Mouse (Mus musculus) intestine, embryonic 14.5 days (tissue): ENCODE measurements around the gene Naa40. TPM values are rescaled to one million over a fixed set of nuclear protein-coding genes. Genes with fewer than 3 reads are reported as not detected.

ENCODE experiments used
- ATAC-seq: fragments of 200-750 bp; cut with Nextera tagmentation; replicated peaks from 2 replicates; pipeline ENCODE4 v1.8.0; 2017; ENCODE audit warnings: low read depth, moderate number of reproducible peaks, moderate TSS enrichment, moderate library complexity; ENCODE audit not compliant: low FRiP score, low TSS enrichment
- DNase-seq: peaks from one replicate; pipeline ENCODE4 v3.0.0-alpha.2; 2018; ENCODE audit warnings: low spot score
- H3K27ac ChIP-seq: fragments of 300-500 bp; sonication (generic); 2 replicates; pipeline ENCODE4 v1.5.1; 2014; ENCODE audit warnings: low read depth, mild to moderate bottlenecking, control low read depth
- H3K27me3 ChIP-seq: fragments of 300-500 bp; sonication (generic); replicated peaks from 2 replicates; pipeline ENCODE4 v1.6.1; 2014; ENCODE audit warnings: low read length, control low read depth; ENCODE audit not compliant: control insufficient read depth, insufficient read depth
- H3K36me3 ChIP-seq: fragments of 300-500 bp; sonication (generic); 2 replicates; pipeline ENCODE4 v1.6.1; 2014; ENCODE audit warnings: low read length, control low read depth; ENCODE audit not compliant: control insufficient read depth, insufficient read depth
- H3K4me1 ChIP-seq: fragments of 300-500 bp; sonication (generic); replicated peaks from 2 replicates; pipeline ENCODE4 v1.6.1; 2014; ENCODE audit warnings: low read length, control low read depth, mixed read lengths; ENCODE audit not compliant: control insufficient read depth, insufficient read depth
- H3K4me2 ChIP-seq: fragments of 300-500 bp; sonication (generic); 2 replicates; pipeline ENCODE4 v1.6.1; 2014; ENCODE audit warnings: low read length
- H3K4me3 ChIP-seq: fragments of 300-500 bp; sonication (generic); 2 replicates; pipeline ENCODE4 v1.5.1; 2014; ENCODE audit warnings: low read depth, low read length, control low read depth, mixed read lengths
- H3K9ac ChIP-seq: fragments of 300-500 bp; sonication (generic); 2 replicates; pipeline ENCODE4 v1.6.1; 2014; ENCODE audit warnings: mild to moderate bottlenecking, low read length
- H3K9me3 ChIP-seq: fragments of 300-500 bp; sonication (generic); 2 replicates; pipeline ENCODE4 v1.6.1; 2016; ENCODE audit warnings: low read length, control low read depth; ENCODE audit not compliant: control insufficient read depth
- WGBS: fragments of 180-500 bp; shearing (Covaris S2); extraction: QIAGEN DNeasy Blood & Tissue Kit; methylation state at CpG from one replicate; pipeline ENCODE4 v1.1.7; 2014; 5-methylcytosine and 5-hydroxymethylcytosine counted together
- polyA plus RNA-seq: library from polyadenylated mRNA; unstranded; fragments of >200 nt; fragmentation: Nextera tagmentation; extraction: Ambion mirVana; gene quantifications from 2 replicates; pipeline ENCODE4 v1.2.1, GENCODE M21; 2014

The Naa40 gene
- polyA plus RNA-seq, 1 experiment from 2014 or later, result 67.4 TPM

DNA sequence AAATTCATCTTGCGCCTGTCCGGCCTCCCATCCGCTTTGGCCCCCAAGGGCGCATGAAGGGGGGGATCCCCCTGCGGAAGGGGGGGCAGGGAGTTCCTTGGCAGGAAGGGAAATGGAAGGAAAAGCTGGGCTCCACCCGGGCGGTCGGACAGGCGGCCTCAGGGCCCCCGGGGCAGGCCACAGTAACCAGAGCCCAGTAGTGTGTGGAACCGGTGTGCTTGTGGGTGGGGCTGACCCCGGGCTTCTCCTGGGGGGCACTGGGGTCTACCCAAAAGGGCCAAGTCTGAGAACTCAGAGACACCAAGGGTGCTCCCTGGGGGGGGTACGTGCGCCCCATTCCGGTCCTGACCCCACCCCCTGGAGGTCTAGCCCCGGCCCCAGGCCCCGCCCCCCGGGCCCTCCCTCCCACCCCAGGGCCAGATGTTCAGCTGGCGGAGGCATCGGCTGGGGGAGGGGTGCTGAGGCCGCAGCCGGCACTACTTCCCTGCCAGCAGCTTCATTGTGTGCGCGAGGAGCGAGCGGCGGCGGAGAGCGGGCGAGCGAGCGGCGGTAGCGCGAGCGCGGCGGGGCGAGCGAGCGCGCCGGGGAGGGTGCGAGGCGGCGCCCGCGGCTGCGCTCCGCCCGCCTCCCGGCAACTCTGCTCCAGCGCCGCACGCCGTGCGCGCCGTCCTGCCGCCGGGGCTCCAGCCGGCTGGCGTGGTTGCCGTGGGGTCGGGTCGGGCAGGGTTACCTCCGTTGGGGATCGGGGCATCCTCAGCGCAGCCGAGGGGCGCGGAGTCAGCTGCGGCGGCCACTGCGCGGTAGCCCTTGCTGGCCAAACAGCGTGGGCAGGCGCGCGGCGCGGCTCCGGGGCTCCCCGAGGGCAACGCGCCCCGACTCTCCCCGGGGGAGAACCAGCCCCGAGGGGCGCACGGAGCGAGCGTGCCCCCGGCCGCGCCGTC lies 27.1 kb upstream of the Naa40 start:
- H3K9ac ChIP-seq, result peak overlapping the region; percentile 84
- ATAC-seq (peak; percentile 65), DNase-seq (peak; percentile 92)
- peaks cover 49% of the 10 kb centered on the region for H3K4me1 ChIP-seq
- peak overlapping the region; percentile 82 for H3K4me3 ChIP-seq
- no peaks in the 10 kb centered on the region for H3K9me3 ChIP-seq
- H3K27ac ChIP-seq, result peak overlapping the region; percentile 86
- H3K36me3 ChIP-seq, result peaks cover 21% of the 10 kb centered on the region
- H3K4me2 ChIP-seq, result peak overlapping the region; percentile 85
- under 1% methylated on average over 79 of the region's 97 CpGs for WGBS
- no peaks in the 10 kb centered on the region for H3K27me3 ChIP-seq

DNA sequence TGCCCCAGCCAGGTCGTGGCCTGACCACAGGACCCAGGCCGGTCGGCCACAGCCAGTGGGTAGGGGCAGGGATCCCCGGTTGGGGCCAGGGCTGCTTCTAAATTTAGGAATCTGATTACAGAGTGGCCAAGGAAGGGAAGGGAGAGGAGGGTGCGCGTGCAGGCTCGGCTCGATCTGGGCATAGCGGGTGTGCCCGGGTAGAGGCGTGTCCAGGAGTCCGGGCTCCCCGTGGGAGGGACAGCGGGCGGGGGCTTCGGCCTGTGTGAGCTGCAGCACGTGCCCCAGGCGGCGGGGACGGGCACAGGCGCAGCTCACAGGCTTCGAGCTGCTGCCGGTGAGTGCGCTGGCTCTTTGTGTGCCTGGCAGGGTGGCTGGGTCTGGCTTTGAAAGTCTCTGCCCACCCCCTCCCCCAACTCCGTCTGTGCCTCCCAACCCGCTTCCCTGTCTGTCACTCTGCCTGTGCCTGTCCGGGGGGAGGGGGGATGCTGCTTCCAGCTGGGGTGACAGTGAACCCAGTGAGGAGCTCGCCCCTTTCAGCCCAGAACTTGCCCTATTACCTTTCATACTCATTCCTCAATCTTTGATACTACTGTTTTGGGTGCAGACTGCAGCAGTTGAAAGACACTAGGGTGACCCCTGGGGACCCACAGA lies 26.2 kb upstream of the Naa40 start, which contains the start of gene Rcor2:
Gene Rcor2, plus strand, starts transcription at position 235 of the 651 bp plus-strand sequence.
- DNase-seq (peak; percentile 82), ATAC-seq (peak; percentile 30)
- H3K4me1 ChIP-seq, result peaks cover 49% of the 10 kb centered on the region

DNA sequence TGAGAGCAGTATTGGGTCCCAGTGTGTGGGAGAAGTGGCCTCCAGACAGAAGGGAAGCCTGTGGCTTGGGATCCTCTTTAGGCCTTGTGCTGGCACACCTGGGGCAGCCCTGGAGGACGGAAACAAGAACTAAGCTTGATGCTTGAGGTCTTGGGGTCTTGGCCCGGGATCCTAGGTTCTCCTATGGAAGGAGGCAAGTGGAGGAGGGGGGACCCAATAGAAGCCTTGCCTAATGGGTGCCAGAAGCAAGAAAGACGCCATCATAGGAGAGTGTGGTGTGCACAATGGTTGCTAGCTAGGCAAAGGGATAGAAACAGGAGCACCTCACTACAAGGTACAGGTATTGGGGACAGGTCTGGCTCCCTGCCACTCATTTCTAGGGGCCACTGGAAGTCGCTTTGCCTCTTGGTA lies 25.4 kb upstream of the Naa40 start:
- peaks cover 49% of the 10 kb centered on the region for H3K4me1 ChIP-seq

More for the DNA sequence above, 26.2 kb upstream of the Naa40 start, which contains the start of gene Rcor2:
- Histone ChIP-seq H3K9ac (peak within 1 kb of the TSS; percentile 84), H3K27ac (peak within 1 kb of the TSS; percentile 86), H3K4me2 (peak within 1 kb of the TSS; percentile 85), H3K36me3 (peaks cover 13% of the 10 kb centered on the region), H3K27me3 (no peaks in the 10 kb centered on the region), H3K9me3 (no peaks in the 10 kb centered on the region), H3K4me3 (peak within 1 kb of the TSS; percentile 82)
- 4% methylated on average over 28 of the region's 28 CpGs for WGBS

DNA sequence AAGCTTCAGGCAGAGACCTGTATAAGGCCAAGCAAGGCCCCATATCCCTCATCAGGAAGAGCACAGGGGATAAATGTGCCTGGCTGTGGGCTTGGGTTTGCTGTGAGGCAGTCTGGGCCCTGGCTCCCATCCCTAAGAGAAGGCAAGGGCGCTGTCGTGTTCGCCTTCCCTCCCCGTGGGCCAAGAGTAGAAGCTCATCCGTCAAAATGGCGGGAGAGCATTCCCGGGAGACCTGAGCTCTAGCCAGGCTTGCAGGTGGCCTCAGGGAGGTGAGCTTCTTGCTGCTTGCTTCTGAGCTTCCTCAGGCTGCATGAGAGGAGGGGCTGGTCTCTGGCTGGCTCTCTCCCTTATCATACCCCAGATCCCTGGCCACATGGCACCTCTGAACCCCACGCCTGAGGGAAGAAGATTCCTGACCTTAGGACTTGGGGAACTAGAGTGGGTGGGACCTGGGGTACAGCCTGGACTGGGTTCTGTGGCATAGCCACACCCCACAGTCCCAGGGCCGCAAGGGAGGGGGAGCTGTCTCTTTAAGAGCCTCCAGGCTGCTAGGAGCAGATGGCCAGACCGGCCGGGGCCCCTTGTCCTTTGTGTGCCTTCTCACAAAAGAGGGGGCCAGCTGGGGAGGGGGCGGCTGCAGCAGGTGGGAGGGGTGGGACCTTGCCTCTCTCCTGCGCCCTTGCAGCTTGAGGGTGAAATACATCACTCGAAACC lies 24.7 kb upstream of the Naa40 start:
- Histone ChIP-seq H3K9ac (peak overlapping the region; percentile 20; the same call in 1 of the 2 replicates), H3K4me2 (peak overlapping the region; percentile 35), H3K27ac (peak overlapping the region; percentile 86), H3K4me3 (no peak overlapping the region), H3K9me3 (no peaks in the 10 kb centered on the region), H3K4me1 (peaks cover 49% of the 10 kb centered on the region), H3K36me3 (no peaks in the 10 kb centered on the region; the same call in 1 of the 2 replicates), H3K27me3 (no peaks in the 10 kb centered on the region)
- 19% methylated on average over 14 of the region's 14 CpGs for WGBS
- ATAC-seq (peak; percentile 14; the same call in 1 of the 2 replicates), DNase-seq (peak; percentile 80)

More for the DNA sequence above, 25.4 kb upstream of the Naa40 start:
- Histone ChIP-seq H3K27ac (peak overlapping the region; percentile 86), H3K4me3 (no peak overlapping the region), H3K9me3 (no peaks in the 10 kb centered on the region), H3K27me3 (no peaks in the 10 kb centered on the region), H3K4me2 (peak overlapping the region; percentile 35; the same call in 1 of the 2 replicates), H3K36me3 (peaks cover 5% of the 10 kb centered on the region; the same call in 1 of the 2 replicates), H3K9ac (no peak overlapping the region)
- ATAC-seq, result no peak
- WGBS, result 63% methylated on average over 4 of the region's 4 CpGs
- peak; percentile 67 for DNase-seq

DNA sequence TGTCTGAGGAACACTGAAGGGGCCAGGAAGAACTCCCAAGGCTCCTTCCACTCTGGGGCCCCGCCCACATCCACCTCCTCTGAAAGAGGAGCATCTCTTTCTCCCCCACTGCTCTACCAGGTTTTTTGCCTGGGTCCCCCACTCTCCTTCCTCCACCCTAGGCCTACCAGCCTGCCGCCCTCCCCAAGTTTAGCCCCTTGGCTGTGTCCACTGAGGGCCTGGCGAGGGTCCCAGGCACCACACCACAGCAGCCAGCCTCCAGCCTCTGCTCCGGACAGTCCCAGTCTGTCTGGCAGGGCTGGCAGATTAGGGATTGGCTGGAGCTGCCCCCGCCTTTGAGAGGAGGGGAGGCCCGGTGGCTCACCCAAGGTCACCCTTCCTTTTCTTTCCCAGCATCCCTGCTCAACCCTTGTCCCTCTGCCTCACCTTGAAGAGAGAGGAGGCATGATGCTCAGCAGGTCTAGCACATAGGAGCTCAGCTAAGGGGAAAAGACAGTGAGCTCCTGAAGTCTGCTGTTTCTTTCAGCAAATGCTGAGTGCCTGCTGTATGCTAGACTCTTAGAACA lies 23.9 kb upstream of the Naa40 start:
- ATAC-seq (no peak), DNase-seq (peak; percentile 60)
- Histone ChIP-seq H3K27me3 (no peaks in the 10 kb centered on the region), H3K4me1 (peaks cover 47% of the 10 kb centered on the region), H3K4me2 (no peak overlapping the region), H3K4me3 (no peak overlapping the region), H3K9me3 (no peaks in the 10 kb centered on the region), H3K9ac (no peak overlapping the region), H3K36me3 (no peaks in the 10 kb centered on the region), H3K27ac (peak overlapping the region; percentile 86)
- WGBS, result 24% methylated on average over 6 of the region's 6 CpGs

DNA sequence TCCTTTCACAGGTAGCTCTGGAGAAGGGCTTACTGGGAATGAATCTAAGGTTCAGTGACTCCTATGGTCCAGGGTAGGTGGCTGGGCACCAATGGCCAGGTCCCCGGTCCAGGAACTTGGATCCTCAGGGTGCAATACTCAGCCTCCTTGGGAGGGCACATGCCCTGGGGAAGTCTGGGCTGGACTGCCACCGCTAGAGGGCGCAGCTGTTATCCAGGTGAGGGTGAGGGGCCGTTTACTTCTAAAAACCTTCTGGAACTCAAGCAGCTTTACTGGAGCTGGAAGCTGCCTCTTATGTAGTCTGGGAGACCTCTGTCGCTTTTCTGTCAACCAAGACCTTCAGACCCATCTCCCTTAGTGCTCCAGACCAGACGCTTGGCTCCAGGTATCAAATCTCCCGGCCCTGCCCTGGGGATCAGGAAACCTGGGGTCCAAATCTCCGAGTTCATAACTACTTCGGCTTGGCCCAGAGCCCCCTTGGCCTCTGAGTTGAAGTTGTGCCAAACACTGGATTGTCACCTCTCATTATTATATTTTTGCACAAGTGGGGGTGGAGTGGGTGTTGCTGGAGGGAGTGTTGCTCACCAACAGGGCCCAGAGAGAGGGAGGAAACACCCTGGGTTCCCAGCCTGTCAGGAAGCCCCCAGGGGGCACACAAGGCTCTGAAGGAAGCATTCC lies 23.2 kb upstream of the Naa40 start:
- Histone ChIP-seq H3K9me3 (no peaks in the 10 kb centered on the region), H3K27ac (0 out of 2 replicates have a peak overlapping the region, but pooled peaks have one; percentile 33), H3K4me3 (no peak overlapping the region), H3K4me2 (no peak overlapping the region), H3K36me3 (no peaks in the 10 kb centered on the region), H3K27me3 (no peaks in the 10 kb centered on the region), H3K4me1 (peaks cover 40% of the 10 kb centered on the region), H3K9ac (no peak overlapping the region)
- DNase-seq (peak; percentile 95), ATAC-seq (0 out of 2 replicates have a peak, but pooled peaks have one; percentile 24)
- 19% methylated on average over 9 of the region's 9 CpGs for WGBS

DNA sequence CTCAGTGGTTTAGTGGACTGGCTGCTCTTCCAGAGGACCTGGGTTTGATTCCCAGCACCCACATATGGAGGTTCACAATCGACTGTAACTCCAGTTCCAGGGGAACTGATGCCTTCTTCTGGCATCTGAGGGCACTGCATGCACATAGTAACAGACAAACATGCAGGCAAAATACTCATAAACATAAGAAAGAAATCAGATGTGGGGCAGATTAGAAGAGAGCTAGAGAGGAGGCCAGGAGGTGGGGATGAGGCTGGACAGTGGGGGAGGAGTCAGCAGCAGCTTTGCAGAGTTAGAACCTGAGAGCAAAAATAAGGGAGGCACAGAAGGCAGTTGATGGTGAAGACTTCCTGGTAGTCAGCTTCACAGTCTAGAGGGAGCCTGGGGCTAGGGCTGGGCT lies 21.6 kb upstream of the Naa40 start:
- 95% methylated on average over 1 of the region's 1 CpGs for WGBS
- ATAC-seq (no peak), DNase-seq (no peak)
- no peak overlapping the region for H3K9ac ChIP-seq
- H3K4me1 ChIP-seq, result peaks cover 35% of the 10 kb centered on the region
- no peak overlapping the region for H3K27ac ChIP-seq
- H3K9me3 ChIP-seq, result no peaks in the 10 kb centered on the region
- no peak overlapping the region for H3K4me2 ChIP-seq
- H3K27me3 ChIP-seq, result no peaks in the 10 kb centered on the region
- no peaks in the 10 kb centered on the region for H3K36me3 ChIP-seq
- no peak overlapping the region for H3K4me3 ChIP-seq
